14 mouse cellular contexts compared by ENCODE assay signal in genomic region chr1:131419307-131419706, GRCm38 (mm10).
A peak's percentile ranks its signal among the peaks of the same experiment; 100 is the strongest.
DNase-seq lines count a peak whose midpoint lies in the region; ATAC-seq and TF ChIP-seq lines count a peak whose summit lies in the region.
"Had no signal": no experiment of that assay in that cellular context is flagged by ENCODE, and none has a peak within 500 bp of the region (broad histone marks: within the 10 kb centered on the region; RNA-seq: fewer than 3 reads in every experiment).

No protein-coding gene starts in this region.

- TF ChIP-seq CTCF in lung, embryonic 14.5 days (IDR thresholded peaks at IDR 0.05; ENCODE audit: low read depth): no peak
- no peak for TF ChIP-seq CTCF in liver, embryonic 14.5 days (IDR thresholded peaks at IDR 0.05; ENCODE audit: low read depth)

- H3K27me3 ChIP-seq in forebrain, embryonic 14.5 days (replicated peaks; ENCODE audit: control insufficient read depth, insufficient read depth, low read length): no peaks in the 10 kb centered on the region
- no peaks in the 10 kb centered on the region for H3K27me3 ChIP-seq in forebrain, embryonic 15.5 days
- H3K27me3 ChIP-seq in lung, embryonic 14.5 days (ENCODE audit: insufficient read depth, low read length): no peaks in the 10 kb centered on the region
- no peaks in the 10 kb centered on the region for H3K27me3 ChIP-seq in liver, embryonic 14.5 days (ENCODE audit: control insufficient read depth, insufficient read depth, low read length)
- no peaks in the 10 kb centered on the region for H3K27me3 ChIP-seq in limb, embryonic 10.5 days (ENCODE audit: low read depth, poor library complexity, severe bottlenecking)
- H3K27me3 ChIP-seq: hindbrain, embryonic 15.5 days; neural tube, embryonic 13.5 days had no signal

- no peak overlapping the region for H3K9ac ChIP-seq in forebrain, embryonic 14.5 days (ENCODE audit: low read length)
- H3K9ac ChIP-seq in forebrain, embryonic 15.5 days (replicated peaks): no peak overlapping the region
- H3K9ac ChIP-seq in lung, embryonic 14.5 days: no peak overlapping the region
- H3K9ac ChIP-seq in liver, embryonic 14.5 days (replicated peaks): no peak overlapping the region
- H3K9ac ChIP-seq: hindbrain, embryonic 15.5 days; neural tube, embryonic 13.5 days had no signal

- no peak for TF ChIP-seq EP300 in liver, embryonic 14.5 days (IDR thresholded peaks at IDR 0.05; ENCODE audit: low read depth)

- H3K9me3 ChIP-seq in forebrain, embryonic 14.5 days (replicated peaks; ENCODE audit: control insufficient read depth, low read length): no peaks in the 10 kb centered on the region
- H3K9me3 ChIP-seq in forebrain, embryonic 15.5 days: no peaks in the 10 kb centered on the region
- H3K9me3 ChIP-seq in lung, embryonic 14.5 days (ENCODE audit: low read depth, low read length): no peaks in the 10 kb centered on the region
- H3K9me3 ChIP-seq in liver, embryonic 14.5 days (ENCODE audit: control insufficient read depth, low read length): no peaks in the 10 kb centered on the region
- no peaks in the 10 kb centered on the region for H3K9me3 ChIP-seq in limb, embryonic 10.5 days (replicated peaks)
- H3K9me3 ChIP-seq: hindbrain, embryonic 15.5 days; neural tube, embryonic 13.5 days had no signal

- WGBS in forebrain, embryonic 14.5 days: 34% methylated on average over 3 of the region's 3 CpGs
- 26% methylated on average over 3 of the region's 3 CpGs for WGBS in forebrain, embryonic 15.5 days
- WGBS in lung, embryonic 14.5 days: 11% methylated on average over 3 of the region's 3 CpGs
- 26% methylated on average over 3 of the region's 3 CpGs for WGBS in liver, embryonic 14.5 days (ENCODE audit: insufficient replicate concordance)
- WGBS in limb, embryonic 10.5 days: 50% methylated on average over 3 of the region's 3 CpGs

- peak; percentile 72 for DNase-seq in forebrain, embryonic 14.5 days (ENCODE audit: low spot score)
- DNase-seq in lung, embryonic 14.5 days: peak; percentile 36
- DNase-seq in lung, postnatal 10 days: no peak
- DNase-seq in cerebellum, postnatal 10 days: peak; percentile 75 to 80
- no peak for DNase-seq in liver, embryonic 14.5 days (ENCODE audit: low read depth in 3 of 3, low spot score in 3 of 3)
- no peak for DNase-seq in limb, embryonic 10.5 days (ENCODE audit: low spot score)
- DNase-seq: embryo, embryonic 11 days; gastrocnemius, postnatal 25 days; layer of hippocampus, adult 9-11 months; right cerebral cortex, postnatal 14 days had no signal

- H3K27ac ChIP-seq in forebrain, embryonic 14.5 days (ENCODE audit: low read depth, low read length): no peak overlapping the region
- no peak overlapping the region for H3K27ac ChIP-seq in forebrain, embryonic 15.5 days (replicated peaks)
- no peak overlapping the region for H3K27ac ChIP-seq in lung, embryonic 14.5 days (ENCODE audit: low read depth)
- no peak overlapping the region for H3K27ac ChIP-seq in liver, embryonic 14.5 days
- H3K27ac ChIP-seq in limb, embryonic 10.5 days: no peak overlapping the region
- H3K27ac ChIP-seq: hindbrain, embryonic 15.5 days; neural tube, embryonic 13.5 days had no signal

- no peak overlapping the region for H3K4me2 ChIP-seq in forebrain, embryonic 14.5 days (ENCODE audit: low read length)
- no peak overlapping the region for H3K4me2 ChIP-seq in forebrain, embryonic 15.5 days (replicated peaks)
- H3K4me2 ChIP-seq in lung, embryonic 14.5 days: no peak overlapping the region
- no peak overlapping the region for H3K4me2 ChIP-seq in liver, embryonic 14.5 days (ENCODE audit: low read depth)
- H3K4me2 ChIP-seq: hindbrain, embryonic 15.5 days; neural tube, embryonic 13.5 days had no signal

- ATAC-seq in forebrain, embryonic 14.5 days: peak; percentile 37; the same call in 1 of the 2 replicates
- no peak for ATAC-seq in forebrain, embryonic 15.5 days (replicated peaks)
- ATAC-seq in lung, embryonic 14.5 days (ENCODE audit: insufficient read depth): no peak
- ATAC-seq in liver, embryonic 14.5 days (ENCODE audit: insufficient read depth): peak; percentile 37; the same call in 1 of the 2 replicates
- ATAC-seq in monocyte, adult 5-6 weeks (replicated peaks; ENCODE audit: insufficient number of reproducible peaks, low FRiP score, low TSS enrichment, poor library complexity, severe bottlenecking): no peak

- no peaks in the 10 kb centered on the region for H3K36me3 ChIP-seq in forebrain, embryonic 14.5 days (ENCODE audit: control insufficient read depth, insufficient read depth, low read length)
- no peaks in the 10 kb centered on the region for H3K36me3 ChIP-seq in forebrain, embryonic 15.5 days
- H3K36me3 ChIP-seq in lung, embryonic 14.5 days (ENCODE audit: insufficient read depth): no peaks in the 10 kb centered on the region
- no peaks in the 10 kb centered on the region for H3K36me3 ChIP-seq in liver, embryonic 14.5 days (replicated peaks; ENCODE audit: control insufficient read depth, insufficient read depth, low read depth)
- H3K36me3 ChIP-seq in limb, embryonic 10.5 days: no peaks in the 10 kb centered on the region
- H3K36me3 ChIP-seq: hindbrain, embryonic 15.5 days; neural tube, embryonic 13.5 days had no signal

- peaks cover 18% of the 10 kb centered on the region for H3K4me1 ChIP-seq in forebrain, embryonic 14.5 days (ENCODE audit: control insufficient read depth, insufficient read depth, low read length)
- H3K4me1 ChIP-seq in forebrain, embryonic 15.5 days: peaks cover 30% of the 10 kb centered on the region
- 0 out of 2 replicates have a peak, but pooled peaks cover 5% of the 10 kb centered on the region for H3K4me1 ChIP-seq in lung, embryonic 14.5 days (ENCODE audit: insufficient read depth)
- peaks cover 3 to 5% of the 10 kb centered on the region in 2 experiments; a peak in 2 of 4 replicates for H3K4me1 ChIP-seq in liver, embryonic 14.5 days (replicated peaks; ENCODE audit: control insufficient read depth in 2 of 2, insufficient read depth in 2 of 2, low read length in 1 of 2)
- no peaks in the 10 kb centered on the region for H3K4me1 ChIP-seq in limb, embryonic 10.5 days

- H3K4me3 ChIP-seq in forebrain, embryonic 14.5 days (ENCODE audit: low read depth, low read length): no peak overlapping the region
- H3K4me3 ChIP-seq in forebrain, embryonic 15.5 days: no peak overlapping the region
- no peak overlapping the region for H3K4me3 ChIP-seq in lung, embryonic 14.5 days (ENCODE audit: low read depth, low read length)
- no peak overlapping the region for H3K4me3 ChIP-seq in liver, embryonic 14.5 days (ENCODE audit: insufficient read depth in 1 of 2, low read depth in 2 of 2, low read length in 2 of 2)
- no peak overlapping the region for H3K4me3 ChIP-seq in limb, embryonic 10.5 days
- H3K4me3 ChIP-seq: hindbrain, embryonic 15.5 days; neural tube, embryonic 13.5 days had no signal

Comparison
In these comparisons a context has a peak if more than half of its experiments do, and no peak if none do; other contexts are left out.
1. ATAC-seq: peak in forebrain, embryonic 14.5 days (single experiment) and liver, embryonic 14.5 days (single experiment); none in forebrain, embryonic 15.5 days (single experiment), lung, embryonic 14.5 days (single experiment) and monocyte, adult 5-6 weeks (single experiment).
2. DNase-seq: peak in forebrain, embryonic 14.5 days (single experiment), lung, embryonic 14.5 days (single experiment) and cerebellum, postnatal 10 days (2 of 2); none in lung, postnatal 10 days (single experiment), liver, embryonic 14.5 days (0 of 3) and limb, embryonic 10.5 days (single experiment).